Comparison of ENCODE assay signal across 7 mouse cellular contexts in genomic region chr11:108223154-108223553, GRCm38 (mm10).
DNase-seq lines count a peak whose midpoint lies in the region; ATAC-seq lines count a peak whose summit lies in the region.

No protein-coding gene starts in this region.

- no peaks in the 10 kb centered on the region for H3K27me3 ChIP-seq in limb, embryonic 10.5 days (ENCODE audit: low read depth, poor library complexity, severe bottlenecking)
- H3K27me3 ChIP-seq in neural tube, embryonic 14.5 days (ENCODE audit: control insufficient read depth, insufficient read depth, low read length) = no peaks in the 10 kb centered on the region

- no peaks in the 10 kb centered on the region for H3K9me3 ChIP-seq in limb, embryonic 10.5 days (replicated peaks)
- no peaks in the 10 kb centered on the region for H3K9me3 ChIP-seq in neural tube, embryonic 14.5 days (ENCODE audit: control insufficient read depth, low read length)

- peaks cover 30% of the 10 kb centered on the region for H3K4me1 ChIP-seq in limb, embryonic 10.5 days
- peaks cover 15% of the 10 kb centered on the region for H3K4me1 ChIP-seq in neural tube, embryonic 14.5 days (ENCODE audit: control insufficient read depth, insufficient read depth, low read length)

- peak; percentile 21 to 37 for DNase-seq in right cerebral cortex, adult 2 months (ENCODE audit: low spot score in 2 of 2)
- DNase-seq in right cerebral cortex, postnatal 4 days = no peak
- peak; percentile 36 to 53 for DNase-seq in frontal cortex, adult 2 months (ENCODE audit: extremely low spot score in 1 of 2, low spot score in 1 of 2)
- no peak for DNase-seq in limb, embryonic 10.5 days (ENCODE audit: low spot score)
- no peak for DNase-seq in urinary bladder, postnatal 25 days (ENCODE audit: low spot score)
- no peak for DNase-seq in adrenal gland, adult 2 months

- H3K9ac ChIP-seq in neural tube, embryonic 14.5 days (replicated peaks; ENCODE audit: low read depth, low read length) = no peak overlapping the region

- WGBS in limb, embryonic 10.5 days = 84% methylated on average over 6 of the region's 6 CpGs
- 75% methylated on average over 6 of the region's 6 CpGs for whole genome bisulfite sequencing in neural tube, embryonic 14.5 days

- H3K4me2 ChIP-seq in neural tube, embryonic 14.5 days (ENCODE audit: low read depth, low read length) = no peak overlapping the region

- H3K4me3 ChIP-seq in limb, embryonic 10.5 days = no peak overlapping the region
- no peak overlapping the region for H3K4me3 ChIP-seq in neural tube, embryonic 14.5 days (ENCODE audit: low read depth, low read length)

- ATAC-seq in neural tube, embryonic 14.5 days (ENCODE audit: low read depth) = 0 out of 2 replicates have a peak, but pooled peaks have one; percentile 28

- no peaks in the 10 kb centered on the region for H3K36me3 ChIP-seq in limb, embryonic 10.5 days
- H3K36me3 ChIP-seq in neural tube, embryonic 14.5 days (ENCODE audit: control insufficient read depth, insufficient read depth, low read length) = no peaks in the 10 kb centered on the region

- H3K27ac ChIP-seq in limb, embryonic 10.5 days = peak overlapping the region; percentile 28; the same call in 1 of the 2 replicates
- peak overlapping the region; percentile 16; the same call in 1 of the 2 replicates for H3K27ac ChIP-seq in neural tube, embryonic 14.5 days (ENCODE audit: low read depth, low read length)

Comparison
In these comparisons a context has a peak if more than half of its experiments do, and no peak if none do; other contexts are left out.
1. DNase-seq: peak in right cerebral cortex, adult 2 months (2 of 2) and frontal cortex, adult 2 months (2 of 2); none in right cerebral cortex, postnatal 4 days (single experiment), limb, embryonic 10.5 days (single experiment), urinary bladder, postnatal 25 days (single experiment) and adrenal gland, adult 2 months (single experiment).